Mouse (Mus musculus): Measurements from ENCODE around the gene Rbfox1. TPM values are rescaled to one million over a fixed set of nuclear protein-coding genes. Genes with fewer than 3 reads are reported as not detected.

Gene Rbfox1
- total and polyA plus RNA-seq, 3 experiments = not detected

DNA sequence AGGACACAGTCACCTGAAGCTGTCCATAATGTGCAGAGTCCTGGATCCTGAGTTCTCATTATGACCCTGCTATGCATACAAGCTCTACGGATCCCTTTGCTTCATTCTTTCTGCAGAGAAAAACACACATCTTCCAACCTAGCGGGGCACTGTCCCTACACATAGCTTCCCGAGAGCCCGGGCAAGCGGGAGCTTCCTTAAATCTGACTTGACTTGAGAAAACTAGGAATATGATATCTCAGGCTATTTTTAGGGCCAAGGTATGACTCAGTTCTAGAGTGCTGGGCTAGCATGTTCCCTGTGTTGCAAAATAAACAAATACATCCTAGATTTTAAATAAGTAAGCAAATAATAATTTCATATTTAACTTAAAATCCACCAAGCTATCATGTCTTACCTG, 1244.4 kb downstream of the Rbfox1 start:
- no peak overlapping the region for H3K4me3 ChIP-seq (ENCODE audit: low read depth, low read length)
- H3K4me1 ChIP-seq (ENCODE audit: insufficient read depth, low read depth, low read length) = no peaks in the 10 kb centered on the region
- no peak for DNase-seq (ENCODE audit: low spot score)
- no peaks in the 10 kb centered on the region for H3K36me3 ChIP-seq (replicated peaks)
- ATAC-seq (ENCODE audit: extremely low read depth, insufficient number of reproducible peaks, low FRiP score, poor library complexity, severe bottlenecking) = no peak
- H3K9me3 ChIP-seq (replicated peaks) = peaks cover 9% of the 10 kb centered on the region; the same call in 1 of the 2 replicates
- no peaks in the 10 kb centered on the region for H3K27me3 ChIP-seq (ENCODE audit: insufficient read depth, low read length)
- TF ChIP-seq TAL1 (conservative IDR thresholded peaks at IDR 0.05; ENCODE audit: low read depth, low read length) (no peak), CTCF (IDR thresholded peaks at IDR 0.05; ENCODE audit: low read depth, low read length) (no peak), POLR2AphosphoS5 (IDR thresholded peaks at IDR 0.05; ENCODE audit: insufficient replicate concordance, low read depth, low read length) (no peak), GATA2 (IDR thresholded peaks at IDR 0.05; ENCODE audit: borderline replicate concordance, low read depth, low read length) (no peak), GATA1 (IDR thresholded peaks at IDR 0.05; ENCODE audit: borderline replicate concordance, low read length) (no peak)

DNA sequence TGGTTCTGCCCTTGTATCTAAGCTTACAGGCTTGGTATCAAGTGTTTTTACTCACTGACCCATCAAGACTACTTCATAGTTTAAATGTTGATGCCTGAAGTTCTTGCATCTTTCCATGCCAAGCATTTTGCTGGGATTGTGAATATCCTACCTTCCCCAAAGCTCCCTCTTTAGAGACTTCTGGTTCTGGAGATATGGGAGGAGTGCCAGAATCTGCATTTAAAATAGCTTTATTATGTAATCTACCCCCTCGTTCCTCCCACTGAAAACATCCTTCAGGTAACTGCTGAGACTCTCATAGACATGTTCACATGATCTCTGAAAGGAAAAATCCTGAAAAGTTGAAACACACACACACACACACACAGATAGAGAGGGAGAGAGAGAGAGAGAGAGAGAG, 1247.3 kb downstream of the Rbfox1 start:
- no peak overlapping the region for H3K4me3 ChIP-seq (ENCODE audit: low read depth, low read length)
- peaks cover 14% of the 10 kb centered on the region; the same call in 1 of the 2 replicates for H3K9me3 ChIP-seq (replicated peaks)
- no peaks in the 10 kb centered on the region for H3K27me3 ChIP-seq (ENCODE audit: insufficient read depth, low read length)
- ATAC-seq (ENCODE audit: extremely low read depth, insufficient number of reproducible peaks, low FRiP score, poor library complexity, severe bottlenecking) (no peak), DNase-seq (ENCODE audit: low spot score) (no peak)
- H3K4me1 ChIP-seq (ENCODE audit: insufficient read depth, low read depth, low read length) = no peaks in the 10 kb centered on the region
- no peaks in the 10 kb centered on the region for H3K36me3 ChIP-seq (replicated peaks)
- no peak for TF ChIP-seq GATA1 (IDR thresholded peaks at IDR 0.05; ENCODE audit: borderline replicate concordance, low read length)
- TF ChIP-seq POLR2AphosphoS5 (IDR thresholded peaks at IDR 0.05; ENCODE audit: insufficient replicate concordance, low read depth, low read length) = no peak
- TF ChIP-seq TAL1 (conservative IDR thresholded peaks at IDR 0.05; ENCODE audit: low read depth, low read length) = no peak
- no peak for TF ChIP-seq GATA2 (IDR thresholded peaks at IDR 0.05; ENCODE audit: borderline replicate concordance, low read depth, low read length)
- TF ChIP-seq CTCF (IDR thresholded peaks at IDR 0.05; ENCODE audit: low read depth, low read length) = no peak

DNA sequence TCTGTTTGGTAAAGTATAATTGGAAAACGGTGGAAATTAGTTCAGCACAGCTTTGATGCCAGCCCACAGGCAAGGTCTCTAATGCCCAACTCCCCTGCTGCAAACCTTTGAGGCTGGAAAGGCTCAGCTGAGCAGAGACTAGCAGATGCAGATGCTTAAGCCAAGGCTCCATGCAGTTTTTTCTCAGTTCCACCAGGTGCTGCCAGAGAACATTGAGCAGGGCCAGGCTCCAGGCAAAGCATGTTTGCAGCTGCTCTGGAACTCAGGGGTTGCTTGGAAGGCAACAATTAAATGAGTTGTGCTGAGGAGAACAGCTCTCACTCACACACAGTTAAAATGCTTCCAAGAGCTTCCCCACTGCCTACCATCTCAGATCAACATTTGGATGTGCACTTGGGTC, 1251.8 kb downstream of the Rbfox1 start:
- Histone ChIP-seq H3K4me1 (ENCODE audit: insufficient read depth, low read depth, low read length) (no peaks in the 10 kb centered on the region), H3K27me3 (ENCODE audit: insufficient read depth, low read length) (no peaks in the 10 kb centered on the region), H3K36me3 (replicated peaks) (no peaks in the 10 kb centered on the region), H3K9me3 (replicated peaks) (peaks cover 29% of the 10 kb centered on the region), H3K4me3 (ENCODE audit: low read depth, low read length) (no peak overlapping the region)
- TF ChIP-seq GATA2 (IDR thresholded peaks at IDR 0.05; ENCODE audit: borderline replicate concordance, low read depth, low read length) = no peak
- TF ChIP-seq POLR2AphosphoS5 (IDR thresholded peaks at IDR 0.05; ENCODE audit: insufficient replicate concordance, low read depth, low read length) = no peak
- no peak for TF ChIP-seq CTCF (IDR thresholded peaks at IDR 0.05; ENCODE audit: low read depth, low read length)
- TF ChIP-seq GATA1 (IDR thresholded peaks at IDR 0.05; ENCODE audit: borderline replicate concordance, low read length) = no peak
- TF ChIP-seq TAL1 (conservative IDR thresholded peaks at IDR 0.05; ENCODE audit: low read depth, low read length) = no peak
- no peak for DNase-seq (ENCODE audit: low spot score)
- no peak for ATAC-seq (ENCODE audit: extremely low read depth, insufficient number of reproducible peaks, low FRiP score, poor library complexity, severe bottlenecking)

DNA sequence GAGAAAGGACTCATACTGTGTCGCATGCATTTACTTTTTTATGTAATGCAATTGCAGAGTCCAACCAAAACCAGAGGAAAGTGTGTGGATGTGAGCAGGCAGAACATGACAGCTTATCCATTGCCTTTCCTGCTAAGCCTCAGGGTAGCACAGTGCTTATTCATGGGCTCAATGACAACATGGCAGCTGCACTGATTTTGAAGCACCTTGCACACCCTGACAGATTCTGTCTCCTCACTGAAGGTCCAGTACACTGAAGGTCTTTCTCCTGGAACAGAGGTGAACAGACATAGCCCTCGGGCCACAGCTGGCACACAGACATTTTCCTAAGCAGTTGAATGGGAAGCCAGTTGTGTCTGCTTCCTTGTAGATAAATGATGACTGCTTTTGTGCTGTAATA, 1254.3 kb downstream of the Rbfox1 start:
- H3K9me3 ChIP-seq (replicated peaks) = peaks cover 29% of the 10 kb centered on the region
- no peaks in the 10 kb centered on the region for H3K4me1 ChIP-seq (ENCODE audit: insufficient read depth, low read depth, low read length)

DNA sequence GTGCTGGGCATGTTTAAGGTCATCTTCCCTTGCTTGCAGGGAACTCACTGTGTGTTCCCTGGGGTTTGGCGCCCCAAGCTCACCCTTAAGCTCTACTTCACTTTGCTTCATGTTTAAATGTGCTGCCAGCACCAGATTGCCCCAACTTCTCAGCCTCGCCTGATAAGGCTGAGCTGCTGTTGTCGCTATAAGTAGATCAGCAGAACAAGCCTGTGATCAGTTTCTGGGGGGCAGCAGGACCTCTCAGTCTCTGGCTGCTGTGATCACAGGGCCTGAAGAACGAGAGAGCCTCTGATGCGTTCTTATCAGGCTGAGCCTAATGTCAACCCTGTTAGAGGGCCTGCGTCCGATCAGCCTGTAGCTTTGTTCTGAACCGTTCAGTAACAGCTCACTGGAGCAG, 1255.8 kb downstream of the Rbfox1 start:
- H3K4me3 ChIP-seq (ENCODE audit: low read depth, low read length) = no peak overlapping the region
- ATAC-seq (ENCODE audit: extremely low read depth, insufficient number of reproducible peaks, low FRiP score, poor library complexity, severe bottlenecking) (no peak), DNase-seq (ENCODE audit: low spot score) (no peak)
- no peaks in the 10 kb centered on the region for H3K4me1 ChIP-seq (ENCODE audit: insufficient read depth, low read depth, low read length)
- no peaks in the 10 kb centered on the region for H3K36me3 ChIP-seq (replicated peaks)
- H3K9me3 ChIP-seq (replicated peaks) = peaks cover 29% of the 10 kb centered on the region
- TF ChIP-seq GATA1 (IDR thresholded peaks at IDR 0.05; ENCODE audit: borderline replicate concordance, low read length) = no peak
- TF ChIP-seq GATA2 (IDR thresholded peaks at IDR 0.05; ENCODE audit: borderline replicate concordance, low read depth, low read length) = no peak
- no peaks in the 10 kb centered on the region for H3K27me3 ChIP-seq (ENCODE audit: insufficient read depth, low read length)

More for the DNA sequence above, 1254.3 kb downstream of the Rbfox1 start:
- TF ChIP-seq GATA2 (IDR thresholded peaks at IDR 0.05; ENCODE audit: borderline replicate concordance, low read depth, low read length) = no peak
- TF ChIP-seq POLR2AphosphoS5 (IDR thresholded peaks at IDR 0.05; ENCODE audit: insufficient replicate concordance, low read depth, low read length) = no peak
- no peak for TF ChIP-seq CTCF (IDR thresholded peaks at IDR 0.05; ENCODE audit: low read depth, low read length)
- TF ChIP-seq TAL1 (conservative IDR thresholded peaks at IDR 0.05; ENCODE audit: low read depth, low read length) = no peak
- TF ChIP-seq GATA1 (IDR thresholded peaks at IDR 0.05; ENCODE audit: borderline replicate concordance, low read length) = no peak
- Histone ChIP-seq H3K36me3 (replicated peaks) (no peaks in the 10 kb centered on the region), H3K4me3 (ENCODE audit: low read depth, low read length) (no peak overlapping the region), H3K27me3 (ENCODE audit: insufficient read depth, low read length) (no peaks in the 10 kb centered on the region)
- DNase-seq (ENCODE audit: low spot score) (no peak), ATAC-seq (ENCODE audit: extremely low read depth, insufficient number of reproducible peaks, low FRiP score, poor library complexity, severe bottlenecking) (no peak)

DNA sequence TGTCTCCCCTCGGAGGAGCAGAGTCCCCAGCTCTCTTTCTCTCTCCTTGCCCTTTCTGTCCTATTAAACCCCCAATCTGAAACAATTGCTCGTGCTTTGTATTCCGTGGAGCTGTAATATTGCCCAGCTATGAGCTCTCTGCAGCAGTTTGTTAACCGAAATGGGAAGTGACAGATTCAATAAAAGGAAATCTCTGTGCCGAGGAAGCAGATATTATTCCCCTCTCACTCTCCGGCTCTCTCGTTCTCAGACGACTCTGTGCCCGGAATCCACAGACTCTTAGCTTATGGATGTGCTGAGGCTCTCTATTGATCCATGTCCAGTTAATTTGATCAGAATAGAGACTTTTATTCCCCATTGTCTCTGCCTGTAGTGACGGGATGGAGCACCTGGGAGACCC, 1260.3 kb downstream of the Rbfox1 start:
- Histone ChIP-seq H3K9me3 (replicated peaks) (peaks cover 21% of the 10 kb centered on the region), H3K27me3 (ENCODE audit: insufficient read depth, low read length) (no peaks in the 10 kb centered on the region), H3K4me1 (ENCODE audit: insufficient read depth, low read depth, low read length) (no peaks in the 10 kb centered on the region), H3K4me3 (ENCODE audit: low read depth, low read length) (no peak overlapping the region), H3K36me3 (replicated peaks) (no peaks in the 10 kb centered on the region)
- no peak for TF ChIP-seq CTCF (IDR thresholded peaks at IDR 0.05; ENCODE audit: low read depth, low read length)
- no peak for TF ChIP-seq GATA1 (IDR thresholded peaks at IDR 0.05; ENCODE audit: borderline replicate concordance, low read length)
- TF ChIP-seq POLR2AphosphoS5 (IDR thresholded peaks at IDR 0.05; ENCODE audit: insufficient replicate concordance, low read depth, low read length) = no peak
- no peak for TF ChIP-seq TAL1 (conservative IDR thresholded peaks at IDR 0.05; ENCODE audit: low read depth, low read length)
- no peak for TF ChIP-seq GATA2 (IDR thresholded peaks at IDR 0.05; ENCODE audit: borderline replicate concordance, low read depth, low read length)
- ATAC-seq (ENCODE audit: extremely low read depth, insufficient number of reproducible peaks, low FRiP score, poor library complexity, severe bottlenecking) = no peak
- DNase-seq (ENCODE audit: low spot score) = no peak

DNA sequence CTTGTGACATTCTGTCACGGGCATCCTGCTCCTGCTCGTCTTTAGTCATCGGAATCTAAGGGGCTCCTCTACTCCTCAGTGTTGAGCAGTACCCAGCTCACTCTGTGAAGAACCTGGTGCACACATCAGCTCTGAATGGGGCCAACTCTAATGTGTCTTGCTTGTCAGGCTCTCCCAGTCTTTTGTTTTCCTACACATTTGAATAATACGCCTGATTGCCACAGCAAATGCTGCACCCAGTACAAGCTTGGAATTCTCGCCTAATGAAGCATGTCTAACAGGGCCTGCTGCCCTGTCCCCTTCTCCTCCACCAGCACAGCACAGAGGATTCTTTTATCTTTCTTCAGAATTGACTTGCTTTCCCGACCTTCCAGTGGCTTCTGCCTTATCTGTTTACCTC, 1261.3 kb downstream of the Rbfox1 start:
- H3K4me1 ChIP-seq (ENCODE audit: insufficient read depth, low read depth, low read length) = no peaks in the 10 kb centered on the region
- H3K27me3 ChIP-seq (ENCODE audit: insufficient read depth, low read length) = no peaks in the 10 kb centered on the region
- no peaks in the 10 kb centered on the region for H3K36me3 ChIP-seq (replicated peaks)
- TF ChIP-seq GATA1 (IDR thresholded peaks at IDR 0.05; ENCODE audit: borderline replicate concordance, low read length) (no peak), TAL1 (conservative IDR thresholded peaks at IDR 0.05; ENCODE audit: low read depth, low read length) (no peak), GATA2 (IDR thresholded peaks at IDR 0.05; ENCODE audit: borderline replicate concordance, low read depth, low read length) (no peak), CTCF (IDR thresholded peaks at IDR 0.05; ENCODE audit: low read depth, low read length) (no peak), POLR2AphosphoS5 (IDR thresholded peaks at IDR 0.05; ENCODE audit: insufficient replicate concordance, low read depth, low read length) (no peak)
- DNase-seq (ENCODE audit: low spot score) (no peak), ATAC-seq (ENCODE audit: extremely low read depth, insufficient number of reproducible peaks, low FRiP score, poor library complexity, severe bottlenecking) (no peak)
- H3K4me3 ChIP-seq (ENCODE audit: low read depth, low read length) = no peak overlapping the region
- peaks cover 15% of the 10 kb centered on the region for H3K9me3 ChIP-seq (replicated peaks)
